Mouse (Mus musculus) thymus, adult 2 months (tissue): ENCODE data around the gene Casz1. TPM values are rescaled to one million over a fixed set of nuclear protein-coding genes. Genes with fewer than 3 reads are reported as not detected.

Experiments used
- DNase-seq: peaks from one replicate; pipeline ENCODE4 v3.0.0; 2021
- H3K27ac ChIP-seq: fragments of 200-500 bp; 2 replicates; pipeline ENCODE4 v1.5.1; 2012; ENCODE audit warnings: low read length, control low read depth; ENCODE audit not compliant: control insufficient read depth, insufficient read depth
- H3K27me3 ChIP-seq: fragments of 200-500 bp; 2 replicates; pipeline ENCODE4 v1.6.1; 2012; ENCODE audit warnings: mild to moderate bottlenecking, low read length, moderate library complexity, mixed read lengths; ENCODE audit not compliant: control insufficient read depth, insufficient read depth
- H3K36me3 ChIP-seq: fragments of 200-500 bp; 2 replicates; pipeline ENCODE4 v1.6.1; 2012; ENCODE audit warnings: mild to moderate bottlenecking, low read length, moderate library complexity; ENCODE audit not compliant: control insufficient read depth, insufficient read depth
- H3K4me1 ChIP-seq: fragments of 200-500 bp; replicated peaks from 2 replicates; pipeline ENCODE4 v1.6.1; 2012; ENCODE audit warnings: low read length; ENCODE audit not compliant: control insufficient read depth, insufficient read depth
- H3K4me3 ChIP-seq: fragments of 200-500 bp; 2 replicates; pipeline ENCODE4 v1.5.1; 2012; ENCODE audit warnings: mild to moderate bottlenecking, low read length, control low read depth, moderate library complexity; ENCODE audit not compliant: control insufficient read depth, insufficient read depth
- CTCF ChIP-seq: fragments of 200-500 bp; IDR thresholded peaks from 2 replicates; pipeline ENCODE4 v1.5.1; 2012; ENCODE audit warnings: mild to moderate bottlenecking, control low read depth, low read length, moderate library complexity, borderline replicate concordance; ENCODE audit not compliant: control insufficient read depth, poor library complexity, insufficient read depth; ENCODE audit errors: extremely low read depth
- POLR2A ChIP-seq: fragments of 200-500 bp; IDR thresholded peaks from 2 replicates; pipeline ENCODE4 v1.6.1; 2012; ENCODE audit warnings: mild to moderate bottlenecking, low read length, control low read depth, moderate library complexity; ENCODE audit not compliant: control insufficient read depth, poor library complexity, insufficient read depth; ENCODE audit errors: extremely low read depth
- WGBS: fragments of 180-500 bp; shearing (Covaris S2); methylation state at CpG from one replicate; pipeline ENCODE4 v1.1.7; 2018; 5-methylcytosine and 5-hydroxymethylcytosine counted together
- polyA plus RNA-seq: library from polyadenylated mRNA; depleted of rRNA; stranded (reverse); fragments of >200 nt; gene quantifications from 2 replicates; pipeline ENCODE4 v1.2.3, GENCODE M21; 2012

Gene Casz1
- polyA plus RNA-seq, 1 experiment, result 5.8 TPM

DNA sequence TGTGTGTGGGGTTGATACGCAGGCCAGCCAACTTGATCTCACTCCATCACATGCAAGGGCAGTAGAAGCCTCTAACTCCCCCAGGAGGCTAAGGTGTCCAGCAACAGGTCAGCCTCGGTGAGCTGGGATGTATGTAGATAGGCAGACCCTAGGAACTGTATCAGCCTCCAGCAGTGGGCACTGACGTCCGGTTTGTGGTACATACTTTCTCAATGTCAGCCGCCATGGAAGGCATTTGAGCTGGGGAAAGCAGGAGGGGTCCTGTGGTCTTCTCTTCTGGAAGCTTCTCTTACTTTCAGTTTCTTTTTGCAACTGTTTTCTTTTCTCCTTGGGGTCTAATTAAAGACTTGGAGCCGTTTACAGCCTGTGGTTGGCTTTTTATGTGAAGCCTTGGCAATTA is 45.2 kb downstream of the Casz1 start:
- DNase-seq, result no peak
- Histone ChIP-seq H3K27me3 (no peaks in the 10 kb centered on the region), H3K4me3 (no peak overlapping the region)

GRCm38 (mm10) chr4:148853057-148853456 is 48.8 kb downstream of the Casz1 start:
- Histone ChIP-seq H3K27me3 (no peaks in the 10 kb centered on the region), H3K36me3 (no peaks in the 10 kb centered on the region)
- 83% methylated on average over 4 of the region's 4 CpGs for WGBS

More for the DNA sequence above, 45.2 kb downstream of the Casz1 start:
- TF ChIP-seq CTCF (no peak), POLR2A (no peak)
- Histone ChIP-seq H3K36me3 (no peaks in the 10 kb centered on the region), H3K4me1 (no peaks in the 10 kb centered on the region), H3K27ac (no peak overlapping the region)
- WGBS, result 44% methylated on average over 6 of the region's 6 CpGs

GRCm38 (mm10) chr4:148854093-148854492 is 49.9 kb downstream of the Casz1 start:
- Histone ChIP-seq H3K36me3 (no peaks in the 10 kb centered on the region), H3K27ac (no peak overlapping the region), H3K4me3 (no peak overlapping the region), H3K4me1 (no peaks in the 10 kb centered on the region), H3K27me3 (no peaks in the 10 kb centered on the region)
- no peak for DNase-seq
- 36% methylated on average over 2 of the region's 2 CpGs for WGBS
- TF ChIP-seq CTCF, result no peak
- no peak for TF ChIP-seq POLR2A

More at GRCm38 (mm10) chr4:148853057-148853456, 48.8 kb downstream of the Casz1 start:
- TF ChIP-seq POLR2A (no peak), CTCF (no peak)
- H3K27ac ChIP-seq, result no peak overlapping the region
- DNase-seq, result no peak
- H3K4me1 ChIP-seq, result no peaks in the 10 kb centered on the region
- H3K4me3 ChIP-seq, result no peak overlapping the region

DNA sequence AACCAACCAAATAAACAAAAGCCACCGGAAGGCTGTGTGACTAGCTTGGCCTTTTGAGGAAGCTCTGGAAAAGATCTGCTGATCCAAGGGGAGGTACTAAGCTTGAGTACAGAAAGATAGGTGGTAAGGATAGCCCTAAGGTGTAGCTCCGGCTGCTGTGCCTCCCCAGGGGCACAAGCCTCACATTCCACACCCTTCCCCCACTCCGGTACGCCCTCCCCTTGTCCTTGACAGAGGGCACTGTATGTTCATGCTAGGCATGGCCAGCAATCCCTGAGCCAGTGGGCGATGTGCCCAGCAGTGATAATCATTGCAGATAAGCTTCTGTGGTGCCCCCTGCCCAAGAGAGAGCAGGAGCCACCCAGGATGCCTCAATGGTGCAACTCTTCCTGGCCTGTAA is 51.3 kb downstream of the Casz1 start:
- Histone ChIP-seq H3K27me3 (no peaks in the 10 kb centered on the region; the same call in 1 of the 2 replicates), H3K27ac (no peak overlapping the region), H3K4me3 (no peak overlapping the region), H3K4me1 (no peaks in the 10 kb centered on the region), H3K36me3 (no peaks in the 10 kb centered on the region)
- DNase-seq, result no peak
- 93% methylated on average over 5 of the region's 5 CpGs for WGBS
- TF ChIP-seq CTCF (no peak), POLR2A (no peak)

DNA sequence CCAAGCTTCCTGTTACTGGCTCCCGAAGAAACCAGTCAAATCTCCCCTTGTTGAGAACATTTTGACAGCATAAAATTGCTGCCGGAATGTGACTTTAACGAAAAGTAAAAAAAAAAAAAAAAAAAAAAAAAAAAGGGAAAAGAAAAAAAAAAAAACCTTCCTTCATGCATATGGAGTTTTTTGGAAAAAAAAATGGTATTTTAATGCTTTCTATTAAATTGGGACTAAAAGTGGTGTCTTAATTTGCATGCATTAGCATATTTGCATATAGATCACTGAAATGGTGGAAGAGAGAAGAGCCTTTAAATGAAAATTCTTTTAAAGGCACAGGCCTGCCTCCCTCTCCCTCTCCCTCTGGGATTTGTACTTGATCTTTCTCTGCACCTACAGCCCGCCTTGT is 52.0 kb downstream of the Casz1 start:
- H3K27me3 ChIP-seq, result no peaks in the 10 kb centered on the region; the same call in 1 of the 2 replicates

DNA sequence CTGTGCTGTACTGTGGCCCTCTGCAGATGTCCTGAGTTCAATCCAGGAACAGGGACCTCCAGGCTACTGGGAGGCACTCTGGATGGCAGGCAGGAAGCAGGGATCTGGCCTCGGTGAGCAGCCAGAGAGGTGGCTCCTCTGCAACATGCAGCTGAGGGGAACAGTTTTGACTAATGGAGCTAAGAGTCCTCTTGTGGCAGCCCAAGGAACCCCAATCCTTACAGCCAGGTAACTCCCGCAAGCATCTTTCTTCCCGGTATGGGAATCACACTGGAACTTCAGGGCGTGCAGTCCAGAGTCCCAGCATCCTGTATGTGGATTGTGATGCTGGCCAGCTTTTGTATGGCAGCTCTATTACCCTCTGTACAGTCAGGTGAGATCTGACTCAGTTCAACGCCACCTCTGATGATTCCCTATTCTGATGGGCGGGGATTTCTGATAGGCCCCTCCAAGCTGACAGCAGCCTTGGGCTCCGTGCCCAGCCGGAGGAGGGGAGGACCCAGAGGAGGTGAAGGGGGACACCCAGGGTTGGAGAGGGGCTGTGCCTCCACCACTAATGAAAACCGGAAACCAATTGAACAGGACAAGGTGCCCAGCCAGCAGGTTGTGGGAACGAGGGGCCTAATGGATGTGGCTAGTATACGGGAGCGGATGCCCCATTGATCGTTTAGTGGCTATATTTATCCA is 53.3 kb downstream of the Casz1 start:
- no peak overlapping the region for H3K4me3 ChIP-seq
- H3K27ac ChIP-seq, result no peak overlapping the region
- no peaks in the 10 kb centered on the region for H3K36me3 ChIP-seq
- no peak for TF ChIP-seq CTCF
- 81% methylated on average over 13 of the region's 13 CpGs for WGBS
- H3K27me3 ChIP-seq, result no peaks in the 10 kb centered on the region; the same call in 1 of the 2 replicates
- no peak for DNase-seq
- H3K4me1 ChIP-seq, result no peaks in the 10 kb centered on the region

More for the DNA sequence above, 52.0 kb downstream of the Casz1 start:
- DNase-seq, result no peak
- H3K4me3 ChIP-seq, result no peak overlapping the region
- H3K4me1 ChIP-seq, result no peaks in the 10 kb centered on the region
- whole genome bisulfite sequencing, result 79% methylated on average over 4 of the region's 4 CpGs
- H3K36me3 ChIP-seq, result no peaks in the 10 kb centered on the region
- no peak overlapping the region for H3K27ac ChIP-seq
- no peak for TF ChIP-seq POLR2A
- TF ChIP-seq CTCF, result no peak
